Mouse (Mus musculus) hindbrain, embryonic 15.5 days (tissue): Measurements from ENCODE around the gene Nup107. TPM values are rescaled to one million over a fixed set of nuclear protein-coding genes. Genes with fewer than 3 reads are reported as not detected.
"Not testable (repeated sequence)": the region's sequence is repeated elsewhere in the genome, so short reads cannot be mapped to it uniquely, and the experiment has no call there.

Experiments used
- ATAC-seq: fragments of 200-750 bp; cut with Nextera tagmentation; 2 replicates; pipeline ENCODE4 v1.8.0; 2017; ENCODE audit warnings: low read depth, moderate number of reproducible peaks, moderate TSS enrichment; ENCODE audit not compliant: low FRiP score
- H3K27ac ChIP-seq: fragments of 300-500 bp; sonication (generic); replicated peaks from 2 replicates; pipeline ENCODE4 v1.5.1; 2015; ENCODE audit warnings: mild to moderate bottlenecking, inconsistent platforms
- H3K27me3 ChIP-seq: fragments of 300-500 bp; sonication (generic); 2 replicates; pipeline ENCODE4 v1.6.1; 2015; ENCODE audit warnings: control low read depth, inconsistent platforms
- H3K36me3 ChIP-seq: fragments of 300-500 bp; sonication (generic); 2 replicates; pipeline ENCODE4 v1.6.1; 2015; ENCODE audit warnings: control low read depth, inconsistent platforms
- H3K4me1 ChIP-seq: fragments of 300-500 bp; sonication (generic); replicated peaks from 2 replicates; pipeline ENCODE4 v1.6.1; 2015; ENCODE audit warnings: control low read depth, inconsistent platforms
- H3K4me2 ChIP-seq: fragments of 300-500 bp; sonication (generic); 2 replicates; pipeline ENCODE4 v1.6.1; 2015; ENCODE audit warnings: moderate library complexity, mild to moderate bottlenecking, inconsistent platforms
- H3K4me3 ChIP-seq: fragments of 300-500 bp; sonication (generic); 2 replicates; pipeline ENCODE4 v1.5.1; 2015; ENCODE audit warnings: mild to moderate bottlenecking, inconsistent platforms
- H3K9ac ChIP-seq: fragments of 300-500 bp; sonication (generic); 2 replicates; pipeline ENCODE4 v1.6.1; 2015; ENCODE audit warnings: inconsistent platforms
- H3K9me3 ChIP-seq: fragments of 300-500 bp; sonication (generic); 2 replicates; pipeline ENCODE4 v1.6.1; 2016; ENCODE audit warnings: control low read depth, inconsistent platforms
- WGBS: fragments of 180-500 bp; shearing (Covaris S2); methylation state at CpG from one replicate; pipeline ENCODE4 v1.1.7; 2015; 5-methylcytosine and 5-hydroxymethylcytosine counted together
- polyA plus RNA-seq: library from polyadenylated mRNA; unstranded; fragments of >200 nt; fragmentation: Nextera tagmentation; extraction: Ambion mirVana; gene quantifications from 2 replicates; pipeline ENCODE4 v1.2.1, GENCODE M21; 2015

The Nup107 gene
- polyA plus RNA-seq, 1 experiment from 2014 or later = 31.4 TPM

DNA sequence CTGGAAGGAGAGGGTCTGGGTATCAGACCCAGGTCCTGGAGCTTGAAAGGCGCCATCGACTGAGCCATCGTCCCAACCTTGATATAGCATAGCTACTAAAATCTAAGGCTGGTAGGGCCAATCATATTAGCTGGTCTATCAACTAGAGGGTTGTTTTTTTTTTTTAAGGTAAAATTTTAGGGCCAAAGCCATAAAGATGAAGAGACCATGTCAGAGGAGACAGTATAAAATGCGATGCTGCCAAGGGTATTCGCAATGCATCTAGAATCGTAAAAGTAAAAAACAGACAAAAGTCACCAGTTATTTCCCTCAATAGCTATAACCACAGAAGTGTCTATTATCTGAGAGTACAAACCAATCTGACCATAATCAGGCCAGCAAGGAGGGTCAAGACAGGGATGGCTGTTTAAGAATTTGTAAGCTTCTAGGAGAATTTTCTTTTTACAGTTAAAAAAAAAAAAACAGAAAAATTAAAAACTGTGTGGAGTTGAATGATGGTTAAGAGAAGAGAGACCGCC, 40.1 kb downstream of the Nup107 start:
- H3K4me1 ChIP-seq = no peaks in the 10 kb centered on the region
- 98% methylated on average over 7 of the region's 7 CpGs for WGBS
- no peak overlapping the region for H3K4me2 ChIP-seq
- H3K27ac ChIP-seq = no peak overlapping the region
- H3K9ac ChIP-seq = no peak overlapping the region
- ATAC-seq = no peak
- H3K9me3 ChIP-seq = no peaks in the 10 kb centered on the region
- H3K27me3 ChIP-seq = no peaks in the 10 kb centered on the region
- H3K4me3 ChIP-seq = no peak overlapping the region
- H3K36me3 ChIP-seq = peaks cover 36% of the 10 kb centered on the region

DNA sequence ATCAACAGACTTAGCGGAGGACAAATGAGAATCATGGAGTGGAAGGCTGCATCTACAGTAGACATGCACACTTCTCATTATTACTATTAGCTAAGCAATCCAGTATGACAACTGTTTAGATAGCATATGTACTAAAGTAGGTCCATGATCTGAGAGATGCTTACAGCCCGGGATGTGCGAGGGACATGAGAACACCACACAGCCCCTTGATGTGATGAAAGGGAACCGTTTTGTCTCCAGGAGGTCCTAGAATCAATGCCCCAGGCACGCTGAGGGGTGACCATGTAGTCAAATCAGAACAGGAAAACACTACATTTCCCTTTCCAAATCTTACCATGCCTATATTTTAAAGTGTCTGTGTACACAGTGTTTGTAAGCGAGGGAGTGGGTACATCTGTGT, 40.8 kb downstream of the Nup107 start:
- Histone ChIP-seq H3K27me3 (no peaks in the 10 kb centered on the region), H3K36me3 (peaks cover 30% of the 10 kb centered on the region), H3K9me3 (no peaks in the 10 kb centered on the region), H3K9ac (no peak overlapping the region), H3K4me2 (no peak overlapping the region), H3K27ac (no peak overlapping the region), H3K4me1 (no peaks in the 10 kb centered on the region; the same call in 1 of the 2 replicates), H3K4me3 (no peak overlapping the region)
- WGBS = 96% methylated on average over 6 of the region's 6 CpGs
- ATAC-seq = no peak

DNA sequence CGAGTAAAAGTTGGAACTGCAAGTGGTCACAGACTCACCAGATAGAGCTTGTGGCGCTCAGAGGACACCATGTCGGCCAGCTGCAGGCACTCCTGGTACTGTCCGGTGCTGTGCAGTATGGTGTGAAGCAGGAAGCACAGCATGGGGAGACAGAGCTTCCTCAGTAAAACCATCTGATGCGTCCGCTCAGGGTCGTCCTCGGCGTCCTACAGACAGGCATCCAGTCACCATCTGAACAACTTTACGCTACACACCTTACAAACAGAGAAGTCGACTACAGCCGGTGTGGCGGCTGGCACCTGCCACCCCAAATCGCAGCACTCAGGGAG, 41.3 kb downstream of the Nup107 start:
- peaks cover 26% of the 10 kb centered on the region for H3K36me3 ChIP-seq
- no peak overlapping the region for H3K9ac ChIP-seq
- no peak overlapping the region for H3K27ac ChIP-seq
- H3K4me3 ChIP-seq = no peak overlapping the region
- H3K4me1 ChIP-seq = peaks cover 3% of the 10 kb centered on the region; the same call in 1 of the 2 replicates
- no peaks in the 10 kb centered on the region for H3K9me3 ChIP-seq
- H3K27me3 ChIP-seq = no peaks in the 10 kb centered on the region
- H3K4me2 ChIP-seq = no peak overlapping the region
- 96% methylated on average over 14 of the region's 14 CpGs for WGBS
- no peak for ATAC-seq

DNA sequence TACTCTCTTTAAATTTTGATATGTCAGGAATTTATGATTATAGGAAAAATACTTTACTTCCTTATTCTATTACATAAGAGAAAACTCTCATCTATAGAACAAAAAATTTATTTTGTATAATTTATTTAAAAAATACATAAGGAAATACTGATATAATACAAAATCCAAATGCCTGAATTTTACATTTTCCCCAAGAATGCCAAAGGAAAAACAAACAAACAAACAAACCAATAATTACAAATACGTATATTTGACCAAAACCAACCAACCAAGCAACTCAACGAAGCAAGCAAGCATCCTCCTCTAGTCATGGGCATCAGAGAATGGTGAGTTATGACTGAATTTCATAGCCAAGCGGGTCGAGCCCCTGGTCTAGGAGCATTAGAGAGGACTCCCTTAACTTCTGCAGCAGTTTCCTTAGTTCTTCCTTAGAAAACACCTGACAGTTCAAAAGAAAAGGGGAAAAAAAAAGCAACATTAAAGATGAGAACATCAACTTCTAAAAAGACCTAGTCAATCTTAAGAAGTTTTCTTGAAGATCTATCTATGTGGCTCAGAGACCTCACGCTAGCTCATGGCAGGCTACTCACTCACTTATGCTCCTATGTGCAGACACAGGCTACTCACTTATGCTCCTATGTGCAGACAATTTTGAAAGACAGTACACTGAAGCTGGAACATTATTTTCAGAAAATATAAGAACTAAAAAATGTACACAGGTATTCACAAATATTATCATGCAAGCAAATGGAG, 41.8 kb downstream of the Nup107 start:
- Histone ChIP-seq H3K4me2 (no peak overlapping the region), H3K36me3 (peaks cover 20% of the 10 kb centered on the region), H3K4me3 (no peak overlapping the region), H3K27ac (no peak overlapping the region), H3K4me1 (peaks cover 3% of the 10 kb centered on the region; the same call in 1 of the 2 replicates), H3K9me3 (no peaks in the 10 kb centered on the region), H3K9ac (no peak overlapping the region), H3K27me3 (no peaks in the 10 kb centered on the region)
- no peak for ATAC-seq
- 94% methylated on average over 5 of the region's 5 CpGs for WGBS

DNA sequence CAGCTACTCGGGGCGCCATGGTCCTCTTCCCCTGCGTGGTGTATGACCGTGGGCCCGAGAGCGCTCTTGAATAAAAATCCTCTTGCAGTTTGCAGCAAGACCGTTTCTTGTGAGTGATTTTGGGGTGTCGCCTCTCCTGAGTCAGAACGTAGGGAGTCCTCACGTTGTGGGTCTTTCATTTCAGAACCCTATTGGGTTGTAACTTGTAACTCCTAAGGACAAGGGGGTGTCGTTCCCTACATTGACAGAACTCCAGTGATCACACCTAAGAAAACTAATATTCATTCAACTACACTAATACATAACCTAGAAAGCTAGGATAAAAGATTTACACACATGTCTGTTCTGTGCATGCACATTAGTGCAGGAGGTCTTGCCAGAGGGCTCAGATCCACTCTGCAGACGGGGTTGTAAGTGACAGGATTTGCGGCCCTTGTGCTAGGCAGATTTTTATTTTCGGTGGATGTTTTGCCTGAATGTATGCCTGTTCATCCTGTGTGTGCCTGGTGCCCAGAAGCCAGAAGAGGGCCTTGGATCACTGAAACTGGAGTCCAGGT, 42.6 kb downstream of the Nup107 start:
- H3K4me3 ChIP-seq = no peak overlapping the region
- no peak overlapping the region for H3K4me2 ChIP-seq
- 95% methylated on average over 14 of the region's 14 CpGs for WGBS
- H3K9me3 ChIP-seq = no peaks in the 10 kb centered on the region
- H3K9ac ChIP-seq = no peak overlapping the region
- no peak for ATAC-seq
- peaks cover 9% of the 10 kb centered on the region for H3K4me1 ChIP-seq
- H3K36me3 ChIP-seq = peaks cover 14% of the 10 kb centered on the region
- H3K27me3 ChIP-seq = no peaks in the 10 kb centered on the region
- H3K27ac ChIP-seq = no peak overlapping the region

DNA sequence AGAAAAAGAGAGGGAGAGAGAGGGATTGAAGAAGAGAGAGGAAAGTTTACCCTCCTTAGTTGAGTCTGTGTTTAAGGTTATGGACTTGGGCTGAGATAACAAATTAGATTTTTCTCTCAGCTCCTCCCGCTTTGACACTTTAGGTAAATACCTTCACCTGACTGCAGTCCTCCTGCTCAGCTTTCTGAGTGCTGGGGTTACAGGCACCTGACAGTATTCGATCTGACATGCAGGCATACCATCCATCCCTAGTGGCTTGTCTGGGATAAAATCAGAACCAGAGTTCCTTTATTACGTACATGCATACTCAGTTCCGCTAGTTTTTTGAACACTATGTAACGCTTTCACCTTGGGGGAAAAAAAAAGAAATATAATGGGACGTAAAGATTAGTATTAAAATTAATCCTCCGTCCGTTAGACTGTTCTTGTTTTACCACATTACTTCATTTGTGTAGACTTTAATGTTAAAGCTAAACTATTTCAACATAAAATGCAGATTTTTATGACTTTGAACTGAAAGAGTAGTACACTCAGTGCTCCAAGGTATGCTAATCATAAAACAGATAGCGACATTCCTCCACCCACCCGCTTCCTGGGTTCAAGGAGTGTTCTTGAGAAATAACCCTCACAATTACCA, 43.3 kb downstream of the Nup107 start:
- H3K9me3 ChIP-seq = no peaks in the 10 kb centered on the region
- H3K27me3 ChIP-seq = no peaks in the 10 kb centered on the region
- H3K4me2 ChIP-seq = no peak overlapping the region
- H3K27ac ChIP-seq = no peak overlapping the region
- H3K36me3 ChIP-seq = peaks cover 14% of the 10 kb centered on the region
- no peak for ATAC-seq
- 98% methylated on average over 10 of the region's 10 CpGs for whole genome bisulfite sequencing
- H3K4me3 ChIP-seq = no peak overlapping the region
- H3K4me1 ChIP-seq = peaks cover 16% of the 10 kb centered on the region
- no peak overlapping the region for H3K9ac ChIP-seq

DNA sequence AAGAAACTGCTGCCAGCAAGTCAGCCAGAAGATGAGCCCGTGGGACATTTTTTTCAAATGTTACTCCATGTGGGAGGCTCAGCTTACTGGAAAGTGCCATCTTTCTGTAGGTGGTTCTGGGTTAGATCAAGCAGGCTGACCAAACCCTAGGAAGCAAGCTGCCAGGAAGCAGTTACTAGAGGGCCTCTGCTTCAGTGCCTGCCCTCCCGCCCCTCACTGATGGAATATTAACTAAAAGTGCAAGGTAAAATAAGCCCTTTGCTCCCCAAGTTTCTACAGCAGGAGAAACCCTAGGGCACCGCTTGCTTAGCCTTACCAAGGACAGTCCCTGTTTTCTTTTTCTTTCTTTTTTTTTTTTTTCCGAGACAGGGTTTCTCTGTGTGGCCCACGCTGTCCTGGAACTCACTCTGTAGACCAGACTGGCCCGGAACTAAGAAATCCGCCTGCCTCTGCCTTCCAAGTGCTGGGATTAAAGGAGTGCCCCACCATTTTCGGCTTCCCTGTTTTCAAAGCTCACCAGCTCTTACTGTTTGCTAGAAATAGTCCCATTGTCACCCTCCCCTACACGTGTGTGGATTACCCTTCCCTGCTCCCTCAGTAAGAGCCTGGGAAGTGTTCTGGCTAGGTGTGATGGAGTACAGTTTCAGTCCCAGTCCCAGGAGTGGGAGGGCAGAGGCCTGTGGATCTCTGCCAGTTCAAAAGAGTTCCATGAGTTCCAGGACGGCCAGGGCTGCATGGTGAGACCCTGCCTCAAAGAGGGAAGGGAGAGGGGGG, 44.0 kb downstream of the Nup107 start:
- no peaks in the 10 kb centered on the region for H3K27me3 ChIP-seq
- H3K9ac ChIP-seq = no peak overlapping the region
- H3K36me3 ChIP-seq = peaks cover 14% of the 10 kb centered on the region
- H3K4me3 ChIP-seq = no peak overlapping the region
- WGBS = 91% methylated on average over 10 of the region's 10 CpGs
- no peak for ATAC-seq
- no peak overlapping the region for H3K27ac ChIP-seq
- H3K4me2 ChIP-seq = no peak overlapping the region
- no peaks in the 10 kb centered on the region for H3K9me3 ChIP-seq
- peaks cover 23% of the 10 kb centered on the region for H3K4me1 ChIP-seq

DNA sequence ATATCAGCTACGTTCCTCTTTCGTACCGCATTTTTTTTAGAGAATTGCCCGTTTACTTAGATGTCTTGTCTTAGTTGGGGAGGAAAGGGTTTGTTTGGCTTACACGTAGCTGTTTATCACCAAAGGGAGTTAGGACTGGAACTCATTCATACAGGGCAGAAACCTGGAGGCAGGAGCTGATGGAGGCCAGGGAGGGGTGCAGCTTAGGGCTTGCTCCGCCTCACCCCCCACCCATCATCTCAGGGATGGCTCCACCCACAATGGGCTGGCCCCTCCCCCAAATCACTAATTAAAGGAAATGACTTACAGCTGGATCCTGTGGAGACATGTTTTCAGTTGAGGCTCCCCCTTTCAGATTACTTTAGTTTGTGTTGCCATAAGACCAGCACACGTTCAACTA, 44.8 kb downstream of the Nup107 start:
- Histone ChIP-seq H3K9ac (no peak overlapping the region), H3K27ac (no peak overlapping the region), H3K4me3 (no peak overlapping the region), H3K27me3 (no peaks in the 10 kb centered on the region), H3K4me1 (peaks cover 24% of the 10 kb centered on the region), H3K9me3 (no peaks in the 10 kb centered on the region), H3K4me2 (no peak overlapping the region), H3K36me3 (peaks cover 14% of the 10 kb centered on the region)
- WGBS = 93% methylated on average over 7 of the region's 7 CpGs
- no peak for ATAC-seq

DNA sequence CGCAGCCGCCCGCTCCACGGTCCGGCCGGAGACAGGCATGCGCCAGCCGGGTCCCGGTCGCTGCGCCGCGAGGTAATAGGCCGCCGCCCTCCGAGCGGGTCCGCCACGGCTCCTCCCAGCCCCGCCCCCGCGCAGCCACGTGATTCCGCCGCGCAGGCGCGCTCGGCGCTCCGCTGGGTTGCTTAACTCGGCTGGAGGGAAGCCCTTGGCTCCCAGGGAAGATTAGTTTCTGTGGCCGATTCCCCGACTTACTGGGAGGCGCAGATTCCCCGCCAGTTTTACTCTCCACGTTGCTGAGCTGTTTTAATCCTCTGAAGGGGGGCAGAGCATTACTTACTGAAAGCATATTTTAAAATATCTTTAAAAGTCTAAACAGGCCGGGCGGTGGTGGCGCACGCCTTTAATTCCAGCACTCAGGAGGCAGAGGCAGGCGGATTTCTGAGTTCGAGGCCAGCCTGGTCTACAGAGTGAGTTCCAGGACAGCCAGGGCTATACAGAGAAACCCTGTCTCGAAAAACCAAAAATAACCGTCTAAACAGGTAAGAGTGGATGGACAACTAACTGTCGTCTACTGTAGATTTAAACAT, 46.1 kb downstream of the Nup107 start, which contains the start of gene Slc35e3:
Gene Slc35e3, minus strand, starts transcription at position 69 of the 587 bp plus-strand sequence.
- WGBS = 22% methylated on average over 31 of the region's 46 CpGs
- Histone ChIP-seq H3K36me3 (peaks cover 14% of the 10 kb centered on the region), H3K4me1 (peaks cover 24% of the 10 kb centered on the region), H3K4me3 (peak within 1 kb of the TSS; percentile 55), H3K9me3 (no peaks in the 10 kb centered on the region), H3K27ac (peak within 1 kb of the TSS; percentile 61), H3K4me2 (peak within 1 kb of the TSS; percentile 71), H3K27me3 (no peaks in the 10 kb centered on the region), H3K9ac (peak within 1 kb of the TSS; percentile 65)
- peak; percentile 98 for ATAC-seq

DNA sequence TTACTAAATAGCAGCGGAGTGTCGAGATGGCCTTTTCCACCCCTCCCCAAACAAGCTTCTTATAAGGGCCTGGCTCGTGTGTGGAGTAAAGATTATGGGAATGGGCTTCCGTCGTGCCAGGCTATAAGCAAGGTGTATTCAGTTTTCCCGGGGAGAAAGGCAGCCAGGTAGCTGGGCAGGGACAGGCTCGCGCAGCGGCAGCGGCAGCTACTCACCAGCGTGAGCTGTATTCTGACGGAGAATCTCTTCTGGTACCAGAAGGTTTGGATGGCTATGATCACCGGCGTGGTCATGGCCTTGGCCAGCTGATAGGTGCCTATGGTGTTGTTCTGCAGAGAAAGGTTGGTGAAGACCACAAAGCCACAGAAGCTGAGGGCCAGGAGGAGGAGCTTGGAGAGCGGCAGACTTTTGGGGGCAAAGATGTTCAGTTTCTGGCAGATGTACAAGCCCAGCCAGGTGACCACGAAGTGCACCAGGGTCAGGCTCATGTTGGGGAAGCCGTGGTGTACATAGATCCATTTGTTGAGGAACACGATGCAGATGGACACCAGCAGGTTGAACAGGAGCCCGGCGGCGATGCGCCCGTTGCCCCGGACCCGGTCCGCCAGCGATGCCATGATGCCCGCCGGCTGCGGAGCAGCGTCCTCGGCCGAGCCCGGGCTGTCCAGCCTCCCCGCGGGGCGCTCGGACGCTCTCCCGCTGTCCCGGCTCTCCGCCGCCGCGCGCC, 46.8 kb downstream of the Nup107 start:
- Histone ChIP-seq H3K27ac (peak overlapping the region; percentile 61), H3K36me3 (peaks cover 11% of the 10 kb centered on the region), H3K4me1 (peaks cover 24% of the 10 kb centered on the region), H3K4me2 (peak overlapping the region; percentile 71), H3K9ac (peak overlapping the region; percentile 65), H3K4me3 (peak overlapping the region; percentile 55)
- under 1% methylated on average over 12 of the region's 46 CpGs for WGBS
- not testable (repeated sequence) for H3K27me3 ChIP-seq, H3K9me3 ChIP-seq
- peak; percentile 79 for ATAC-seq

DNA sequence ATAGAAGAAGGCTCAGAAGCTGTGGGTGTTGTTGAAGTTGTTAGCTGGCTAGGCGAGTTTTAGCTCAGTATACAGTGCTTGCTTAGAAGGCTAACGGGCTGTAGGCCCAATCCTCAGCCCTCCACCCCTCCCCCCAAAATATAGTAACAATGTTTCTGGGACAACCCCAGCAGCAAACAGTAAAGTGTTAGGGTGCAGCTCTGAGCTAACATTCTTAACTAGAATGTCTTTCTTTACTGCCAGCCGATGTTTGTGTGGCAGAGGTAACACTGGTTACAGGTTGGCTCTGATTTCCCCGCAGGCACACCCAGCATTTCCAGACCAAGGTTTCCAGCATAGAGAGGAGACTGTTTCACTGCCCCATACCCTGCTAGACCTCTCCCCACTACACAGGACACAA, 48.6 kb downstream of the Nup107 start:
- no peak overlapping the region for H3K27ac ChIP-seq

More for the DNA sequence above, 48.6 kb downstream of the Nup107 start:
- no peak for ATAC-seq
- Histone ChIP-seq H3K9ac (0 out of 2 replicates have a peak overlapping the region, but pooled peaks have one; percentile 1), H3K4me2 (peak overlapping the region; percentile 71), H3K27me3 (no peaks in the 10 kb centered on the region), H3K9me3 (no peaks in the 10 kb centered on the region), H3K4me1 (peaks cover 24% of the 10 kb centered on the region), H3K36me3 (peaks cover 18% of the 10 kb centered on the region), H3K4me3 (no peak overlapping the region)
- WGBS = 76% methylated on average over 4 of the region's 4 CpGs
